11 mouse cellular contexts compared by ENCODE assay signal in the genomic region with DNA sequence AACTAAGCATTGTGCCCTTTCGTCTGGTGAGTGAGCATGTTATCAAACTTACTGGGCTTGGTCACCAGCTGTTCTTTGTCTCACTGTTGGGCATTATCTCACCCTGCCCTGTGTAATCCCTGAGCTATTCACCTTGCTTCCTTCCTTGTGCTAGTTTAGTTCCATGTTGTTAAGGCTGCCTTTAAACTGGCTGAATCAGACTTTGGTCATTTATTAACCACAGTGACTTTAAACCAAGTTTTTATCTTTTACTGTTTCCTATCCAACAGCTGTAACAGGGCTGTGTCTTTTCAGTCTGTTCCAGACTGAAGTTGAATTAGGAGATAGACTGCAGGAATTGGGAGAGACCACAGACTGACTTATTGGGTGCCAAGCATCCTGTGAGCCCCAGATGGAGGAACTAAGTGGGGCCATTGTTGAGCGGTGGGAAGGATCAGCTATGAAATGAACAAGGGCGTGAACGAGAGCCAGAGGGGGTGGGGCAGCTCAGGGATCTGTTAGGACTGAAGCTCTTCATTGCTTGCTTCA. TPM values are rescaled to one million over a fixed set of nuclear protein-coding genes. Genes with fewer than 3 reads are reported as not detected.
DNase-seq lines count a peak whose midpoint lies in the region; ATAC-seq and TF ChIP-seq lines count a peak whose summit lies in the region.
"Had no signal": no experiment of that assay in that cellular context is flagged by ENCODE, and none has a peak within 500 bp of the region (broad histone marks: within the 10 kb centered on the region; RNA-seq: fewer than 3 reads in every experiment).

No protein-coding gene starts in this region.

- H3K27ac ChIP-seq in liver, embryonic 13.5 days: peak overlapping the region; percentile 51; the same call in 1 of the 2 replicates
- no peak overlapping the region for H3K27ac ChIP-seq in embryonic facial prominence, embryonic 10.5 days (replicated peaks)
- H3K27ac ChIP-seq: midbrain, embryonic 10.5 days had no signal

- no peaks in the 10 kb centered on the region for H3K27me3 ChIP-seq in G1E (ENCODE audit: insufficient read depth, low read length)
- no peaks in the 10 kb centered on the region for H3K27me3 ChIP-seq in liver, embryonic 13.5 days
- no peaks in the 10 kb centered on the region for H3K27me3 ChIP-seq in embryonic facial prominence, embryonic 10.5 days (replicated peaks; ENCODE audit: low read depth, poor library complexity, severe bottlenecking)

- peaks cover 80% of the 10 kb centered on the region for H3K36me3 ChIP-seq in G1E (replicated peaks)
- H3K36me3 ChIP-seq in liver, embryonic 13.5 days: peaks cover 9% of the 10 kb centered on the region; the same call in 1 of the 2 replicates
- peaks cover 28% of the 10 kb centered on the region for H3K36me3 ChIP-seq in embryonic facial prominence, embryonic 10.5 days (replicated peaks)

- peaks cover 36% of the 10 kb centered on the region for H3K4me1 ChIP-seq in G1E (ENCODE audit: insufficient read depth, low read depth, low read length)
- H3K4me1 ChIP-seq in liver, embryonic 13.5 days (replicated peaks): peaks cover 37% of the 10 kb centered on the region
- H3K4me1 ChIP-seq in embryonic facial prominence, embryonic 10.5 days: no peaks in the 10 kb centered on the region
- H3K4me1 ChIP-seq: midbrain, embryonic 10.5 days had no signal

- no peak overlapping the region for H3K4me3 ChIP-seq in G1E (ENCODE audit: low read depth, low read length)
- no peak overlapping the region for H3K4me3 ChIP-seq in liver, embryonic 13.5 days (replicated peaks)
- H3K4me3 ChIP-seq in embryonic facial prominence, embryonic 10.5 days: no peak overlapping the region
- H3K4me3 ChIP-seq: midbrain, embryonic 10.5 days had no signal

- ATAC-seq in G1E (ENCODE audit: extremely low read depth, insufficient number of reproducible peaks, low FRiP score, poor library complexity, severe bottlenecking): 0 out of 2 replicates have a peak, but pooled peaks have one; percentile 10
- ATAC-seq in granulocyte monocyte progenitor cell, adult 5-6 weeks (replicated peaks; ENCODE audit: poor library complexity, severe bottlenecking): peak; percentile 42; the same call in 1 of the 2 replicates
- peak; percentile 75 for ATAC-seq in liver, embryonic 13.5 days (ENCODE audit: low read depth)

- no peaks in the 10 kb centered on the region for H3K9me3 ChIP-seq in G1E (replicated peaks)
- H3K9me3 ChIP-seq in liver, embryonic 13.5 days (replicated peaks): no peaks in the 10 kb centered on the region
- no peaks in the 10 kb centered on the region for H3K9me3 ChIP-seq in embryonic facial prominence, embryonic 10.5 days
- H3K9me3 ChIP-seq: midbrain, embryonic 10.5 days had no signal

- 14% methylated on average over 4 of the region's 4 CpGs for WGBS in liver, embryonic 13.5 days (ENCODE audit: insufficient replicate concordance)
- 79% methylated on average over 4 of the region's 4 CpGs for WGBS in embryonic facial prominence, embryonic 10.5 days

- H3K9ac ChIP-seq in liver, embryonic 13.5 days: no peak overlapping the region

- H3K4me2 ChIP-seq in liver, embryonic 13.5 days: peak overlapping the region; percentile 30

- no peak for TF ChIP-seq CTCF in G1E (IDR thresholded peaks at IDR 0.05; ENCODE audit: low read depth, low read length)

- no peak for DNase-seq in G1E (ENCODE audit: low spot score)
- peak; percentile 48 for DNase-seq in kidney, adult 18-20 months
- no peak for DNase-seq in liver, embryonic 13.5 days
- no peak for DNase-seq in MN1 (ENCODE audit: low spot score)
- DNase-seq in thymus, postnatal 25 days: no peak
- DNase-seq in layer of hippocampus, postnatal 25 days (ENCODE audit: extremely low spot score in 1 of 2, low spot score in 1 of 2): no peak
- no peak for DNase-seq in embryonic facial prominence, embryonic 10.5 days (ENCODE audit: low spot score)
- DNase-seq: gastrocnemius, postnatal 10 days; thymus, adult 18-20 months had no signal

RNA-seq across cellular contexts. Expression of gene Ttc33, which starts 10.7 kb away (rescaled TPM):
- total RNA-seq in G1E (2014; fragmentation: Nextera tagmentation) (14.8 and 26.0 TPM in 2 replicates), G1E (2017) (63.5 and 64.7 TPM in 2 replicates)
- polyA plus RNA-seq in G1E (2012): 10.6 and 47.8 TPM in 2 replicates
- 18.0 and 50.2 TPM in 2 replicates for total RNA-seq in granulocyte monocyte progenitor cell, adult 5-6 weeks (2014; fragmentation: Nextera tagmentation)
- total RNA-seq in granulocyte monocyte progenitor cell, adult 5-6 weeks (2017): 41.7 and 56.9 TPM in 2 replicates
- polyA plus RNA-seq in liver, embryonic 13.5 days (2015; fragmentation: Nextera tagmentation; extraction: Ambion mirVana): 16.8 and 21.9 TPM in 2 replicates
- total RNA-seq in layer of hippocampus, postnatal 25 days (2021): 10 to 100 TPM; 71.6 to 77.5 TPM
- polyA plus RNA-seq in embryonic facial prominence, embryonic 10.5 days (2016; fragmentation: Nextera tagmentation; extraction: Ambion mirVana): 34.9 and 35.7 TPM in 2 replicates

RNA-seq across cellular contexts. Expression of gene Ptger4, which starts 47.9 kb away (rescaled TPM):
- total RNA-seq in G1E (2014; fragmentation: Nextera tagmentation) (19.4 and 20.5 TPM in 2 replicates), G1E (2017) (6.9 and 7.7 TPM in 2 replicates)
- polyA plus RNA-seq in G1E (2012): 14.9 and 15.9 TPM in 2 replicates
- total RNA-seq in granulocyte monocyte progenitor cell, adult 5-6 weeks (2014; fragmentation: Nextera tagmentation): 3.7 and 6.3 TPM in 2 replicates
- total RNA-seq in granulocyte monocyte progenitor cell, adult 5-6 weeks (2017): 3.7 and 5.8 TPM in 2 replicates
- 2.2 and 2.4 TPM in 2 replicates for polyA plus RNA-seq in liver, embryonic 13.5 days (2015; fragmentation: Nextera tagmentation; extraction: Ambion mirVana)
- total RNA-seq in layer of hippocampus, postnatal 25 days (2021): 1 to 10 TPM in 1 of 2 experiments, under 1 TPM in 1; 0.75 to 1.0 TPM
- 1.00 and 1.0 TPM in 2 replicates for polyA plus RNA-seq in embryonic facial prominence, embryonic 10.5 days (2016; fragmentation: Nextera tagmentation; extraction: Ambion mirVana)

RNA-seq across cellular contexts. Expression of gene Prkaa1, which starts 52.4 kb away (rescaled TPM):
- total RNA-seq in G1E (2014; fragmentation: Nextera tagmentation): 109 and 121 TPM in 2 replicates
- 66.7 and 79.5 TPM in 2 replicates for total RNA-seq in G1E (2017)
- polyA plus RNA-seq in G1E (2012): 4.5 and 5.8 TPM in 2 replicates
- total RNA-seq in granulocyte monocyte progenitor cell, adult 5-6 weeks (2014; fragmentation: Nextera tagmentation): 19.1 and 19.2 TPM in 2 replicates
- 19.2 and 21.1 TPM in 2 replicates for total RNA-seq in granulocyte monocyte progenitor cell, adult 5-6 weeks (2017)
- 13.9 and 20.1 TPM in 2 replicates for polyA plus RNA-seq in liver, embryonic 13.5 days (2015; fragmentation: Nextera tagmentation; extraction: Ambion mirVana)
- 10 to 100 TPM; 21.9 to 23.3 TPM for total RNA-seq in layer of hippocampus, postnatal 25 days (2021)
- 15.2 and 16.0 TPM in 2 replicates for polyA plus RNA-seq in embryonic facial prominence, embryonic 10.5 days (2016; fragmentation: Nextera tagmentation; extraction: Ambion mirVana)

Comparison
In these comparisons a context has a peak if more than half of its experiments do, and no peak if none do; other contexts are left out.
1. ATAC-seq: peak in every context shown above with its lines; median percentile 75 in liver, embryonic 13.5 days; 42 in granulocyte monocyte progenitor cell, adult 5-6 weeks; 10 in G1E.